ENCODE assay signal across 8 mouse cellular contexts in the genomic region with DNA sequence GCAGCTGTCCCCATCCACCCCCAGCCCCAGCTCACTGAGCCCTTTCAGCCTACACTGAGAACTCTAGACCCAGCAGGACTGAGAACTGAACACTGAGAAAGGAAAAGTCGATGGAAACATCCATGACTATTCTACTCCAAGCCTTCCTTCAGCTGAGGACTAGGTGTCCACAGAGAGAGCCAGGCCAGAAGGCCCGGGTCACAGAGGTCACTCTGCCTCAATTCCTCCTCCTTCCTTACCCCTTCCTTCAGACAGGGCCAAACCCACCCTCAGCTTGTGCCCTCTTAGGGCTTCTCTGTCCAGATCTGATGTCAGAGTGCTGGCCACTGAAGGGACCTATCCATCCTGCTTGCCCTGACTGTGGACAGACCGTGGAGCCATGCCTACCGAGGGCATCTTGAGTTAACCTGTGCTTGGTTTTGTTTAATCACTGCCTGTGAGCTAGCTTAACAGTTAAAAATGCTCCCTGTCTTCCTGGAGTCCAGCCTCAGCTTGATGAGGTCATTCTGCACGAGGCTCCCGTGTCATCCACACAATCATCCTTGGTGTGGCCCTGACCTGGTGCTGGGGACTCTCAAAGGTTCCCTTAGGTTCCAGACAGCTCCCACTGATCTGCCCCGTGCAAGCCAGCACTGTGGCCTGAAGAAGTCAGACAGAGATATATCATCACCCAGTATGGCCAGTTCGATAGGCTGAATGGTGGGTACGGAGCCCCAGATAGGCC. TPM values are rescaled to one million over a fixed set of nuclear protein-coding genes. Genes with fewer than 3 reads are reported as not detected.
DNase-seq lines count a peak whose midpoint lies in the region; ATAC-seq and TF ChIP-seq lines count a peak whose summit lies in the region.

No protein-coding gene starts in this region.

- H3K27ac ChIP-seq in kidney, embryonic 14.5 days (ENCODE audit: low read depth, low read length): peak overlapping the region; percentile 81
- peak overlapping the region; percentile 98 for H3K27ac ChIP-seq in bone marrow macrophage, adult 2 months (ENCODE audit: insufficient read depth, low read depth, low read length)
- peak overlapping the region; percentile 96 for H3K27ac ChIP-seq in hindbrain, embryonic 14.5 days
- peak overlapping the region; percentile 95 for H3K27ac ChIP-seq in midbrain, embryonic 16.5 days (ENCODE audit: low read length)

- DNase-seq in kidney, adult 11 months: no peak
- DNase-seq in hindbrain, embryonic 14.5 days (ENCODE audit: low spot score): no peak
- no peak for DNase-seq in spleen, postnatal 36 days (ENCODE audit: low spot score in 2 of 2)
- no peak for DNase-seq in left cerebral cortex, adult 18-20 months (ENCODE audit: low spot score in 2 of 2)
- no peak for DNase-seq in embryo, embryonic 10.5 days (ENCODE audit: low spot score)

- no peak for TF ChIP-seq POLR2A in bone marrow macrophage, adult 2 months (IDR thresholded peaks at IDR 0.05; ENCODE audit: borderline replicate concordance, low read depth, low read length)

- no peak overlapping the region; the same call in 1 of the 2 replicates for H3K9ac ChIP-seq in kidney, embryonic 14.5 days (ENCODE audit: low read depth, low read length)
- peak overlapping the region; percentile 2; the same call in 1 of the 2 replicates for H3K9ac ChIP-seq in hindbrain, embryonic 14.5 days
- peak overlapping the region; percentile 22; the same call in 1 of the 2 replicates for H3K9ac ChIP-seq in midbrain, embryonic 16.5 days (ENCODE audit: low read depth, low read length)

- ATAC-seq in kidney, embryonic 14.5 days (ENCODE audit: low FRiP score, low TSS enrichment): no peak
- ATAC-seq in hindbrain, embryonic 14.5 days (ENCODE audit: low FRiP score): no peak
- ATAC-seq in midbrain, embryonic 16.5 days: no peak

- no peaks in the 10 kb centered on the region for H3K9me3 ChIP-seq in kidney, embryonic 14.5 days (ENCODE audit: control insufficient read depth, low read length)
- no peaks in the 10 kb centered on the region for H3K9me3 ChIP-seq in hindbrain, embryonic 14.5 days (ENCODE audit: control insufficient read depth, low read length)
- H3K9me3 ChIP-seq in midbrain, embryonic 16.5 days (replicated peaks; ENCODE audit: control insufficient read depth, low read length, poor library complexity, severe bottlenecking): no peaks in the 10 kb centered on the region

- H3K36me3 ChIP-seq in kidney, embryonic 14.5 days (ENCODE audit: control insufficient read depth, insufficient read depth, low read length): no peaks in the 10 kb centered on the region
- no peaks in the 10 kb centered on the region for H3K36me3 ChIP-seq in hindbrain, embryonic 14.5 days (replicated peaks; ENCODE audit: control insufficient read depth, insufficient read depth)
- no peaks in the 10 kb centered on the region for H3K36me3 ChIP-seq in midbrain, embryonic 16.5 days (ENCODE audit: control insufficient read depth, insufficient read depth, low read length)

- H3K27me3 ChIP-seq in kidney, embryonic 14.5 days (ENCODE audit: control insufficient read depth, insufficient read depth, low read length): no peaks in the 10 kb centered on the region
- no peaks in the 10 kb centered on the region for H3K27me3 ChIP-seq in hindbrain, embryonic 14.5 days (ENCODE audit: control insufficient read depth, insufficient read depth, low read length)
- H3K27me3 ChIP-seq in midbrain, embryonic 16.5 days (ENCODE audit: control insufficient read depth, insufficient read depth, low read depth, low read length): no peaks in the 10 kb centered on the region

- no peak overlapping the region for H3K4me3 ChIP-seq in kidney, embryonic 14.5 days (ENCODE audit: low read length)
- peak overlapping the region; percentile 2; the same call in 1 of the 2 replicates for H3K4me3 ChIP-seq in bone marrow macrophage, adult 2 months (ENCODE audit: insufficient read depth, low read length)
- no peak overlapping the region for H3K4me3 ChIP-seq in hindbrain, embryonic 14.5 days (replicated peaks; ENCODE audit: low read length)
- no peak overlapping the region for H3K4me3 ChIP-seq in midbrain, embryonic 16.5 days (ENCODE audit: low read depth, low read length)

- WGBS in kidney, embryonic 14.5 days: 66% methylated on average over 9 of the region's 9 CpGs
- WGBS in hindbrain, embryonic 14.5 days: 73% methylated on average over 9 of the region's 9 CpGs
- 76% methylated on average over 9 of the region's 9 CpGs for WGBS in midbrain, embryonic 16.5 days

- no peak for TF ChIP-seq CTCF in bone marrow macrophage, adult 2 months (IDR thresholded peaks at IDR 0.05; ENCODE audit: low read depth, low read length)

- peaks cover 46% of the 10 kb centered on the region for H3K4me1 ChIP-seq in kidney, embryonic 14.5 days (ENCODE audit: control insufficient read depth, insufficient read depth, low read length)
- peaks cover 81% of the 10 kb centered on the region for H3K4me1 ChIP-seq in bone marrow macrophage, adult 2 months (ENCODE audit: control insufficient read depth, insufficient read depth, low read length)
- peaks cover 47% of the 10 kb centered on the region for H3K4me1 ChIP-seq in hindbrain, embryonic 14.5 days (replicated peaks; ENCODE audit: control insufficient read depth, insufficient read depth, low read length)
- peaks cover 40% of the 10 kb centered on the region for H3K4me1 ChIP-seq in midbrain, embryonic 16.5 days (ENCODE audit: control insufficient read depth, insufficient read depth, low read length)

- H3K4me2 ChIP-seq in kidney, embryonic 14.5 days (replicated peaks; ENCODE audit: low read depth, low read length): no peak overlapping the region
- no peak overlapping the region; the same call in 1 of the 2 replicates for H3K4me2 ChIP-seq in hindbrain, embryonic 14.5 days (replicated peaks)
- no peak overlapping the region for H3K4me2 ChIP-seq in midbrain, embryonic 16.5 days (ENCODE audit: low read length)

RNA-seq across cellular contexts. Expression of a gene that starts 39.8 kb away (rescaled TPM):
- polyA plus RNA-seq in kidney, embryonic 14.5 days (2014; fragmentation: Nextera tagmentation; extraction: Ambion mirVana): 54.7 and 73.5 TPM in 2 replicates
- polyA plus RNA-seq in bone marrow macrophage, adult 2 months (2012; ENCODE audit: insufficient read depth, insufficient read length, missing spikeins): 46.7 and 48.3 TPM in 2 replicates
- 73.5 and 76.7 TPM in 2 replicates for polyA plus RNA-seq in hindbrain, embryonic 14.5 days (2014; fragmentation: Nextera tagmentation; extraction: Ambion mirVana)
- polyA plus RNA-seq in midbrain, embryonic 16.5 days (2015; fragmentation: Nextera tagmentation; extraction: Ambion mirVana): 86.3 and 86.6 TPM in 2 replicates
- total RNA-seq in left cerebral cortex, adult 18-20 months (2021): 10 to 100 TPM; 90.8 to 93.4 TPM
